Mouse (Mus musculus) cerebellum, adult 11-12 months (tissue): ENCODE results near the gene Milr1.
A peak's percentile ranks its signal among the peaks of the same experiment; 100 is the strongest.

ENCODE experiments used
- DNase-seq: peaks from one replicate; pipeline ENCODE4 v3.0.0; 2022

The Milr1 gene

DNA sequence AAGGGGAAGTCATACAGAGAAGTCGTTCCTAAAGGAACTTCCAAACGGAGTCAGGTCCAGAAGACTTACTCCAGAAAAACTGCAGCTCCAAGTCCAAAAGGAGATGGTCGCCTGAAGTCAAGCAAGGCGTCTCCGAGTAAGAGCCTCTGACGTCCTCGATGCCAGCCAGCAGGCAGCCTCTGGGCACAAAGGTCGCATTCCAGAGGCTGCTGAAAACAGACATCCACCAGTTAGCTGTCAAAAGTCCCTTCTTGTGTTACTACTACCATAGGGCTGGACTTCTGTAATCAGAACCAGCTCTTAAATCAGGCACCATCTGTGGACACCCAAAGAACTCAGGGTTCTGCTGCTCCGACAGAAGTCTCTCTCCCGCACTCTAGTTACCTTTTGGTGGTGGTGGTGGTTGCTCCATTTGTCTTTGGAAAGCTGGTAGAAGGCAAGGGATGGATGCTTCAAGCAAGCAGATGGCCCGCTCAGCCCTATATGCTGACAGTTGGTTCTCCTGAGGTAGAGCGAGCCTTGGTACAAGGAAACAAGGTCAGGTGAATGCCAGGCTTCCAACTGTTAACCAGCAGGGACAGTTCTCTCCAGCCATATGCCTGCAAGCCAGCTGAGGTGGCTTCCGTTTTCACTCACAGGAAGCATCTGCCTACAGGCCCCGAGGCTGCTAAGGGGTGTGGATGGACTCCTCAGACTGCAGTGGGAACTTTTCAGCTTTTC is 63.7 kb downstream of the Milr1 start:
- DNase-seq, result peak; percentile 97

DNA sequence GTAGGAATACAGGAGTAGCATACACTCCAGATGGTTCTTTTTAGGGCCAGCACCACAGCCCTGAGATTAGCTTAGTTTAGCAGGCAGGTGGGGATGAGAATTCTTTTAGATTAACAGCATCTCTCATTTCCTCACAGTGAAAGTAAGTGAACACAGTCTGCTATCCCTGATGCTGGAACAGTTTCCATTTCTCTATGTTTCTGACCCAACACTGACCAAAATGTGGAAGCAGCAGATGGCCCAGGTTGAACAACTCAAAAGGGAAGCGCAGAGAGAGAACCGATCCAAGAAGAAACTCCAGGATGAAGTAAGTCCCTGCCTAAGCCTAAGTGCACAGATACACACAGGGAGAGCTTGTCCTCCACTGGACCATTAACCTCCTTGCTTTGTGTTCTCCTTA is 64.3 kb downstream of the Milr1 start:
- peak; percentile 61 for DNase-seq

DNA sequence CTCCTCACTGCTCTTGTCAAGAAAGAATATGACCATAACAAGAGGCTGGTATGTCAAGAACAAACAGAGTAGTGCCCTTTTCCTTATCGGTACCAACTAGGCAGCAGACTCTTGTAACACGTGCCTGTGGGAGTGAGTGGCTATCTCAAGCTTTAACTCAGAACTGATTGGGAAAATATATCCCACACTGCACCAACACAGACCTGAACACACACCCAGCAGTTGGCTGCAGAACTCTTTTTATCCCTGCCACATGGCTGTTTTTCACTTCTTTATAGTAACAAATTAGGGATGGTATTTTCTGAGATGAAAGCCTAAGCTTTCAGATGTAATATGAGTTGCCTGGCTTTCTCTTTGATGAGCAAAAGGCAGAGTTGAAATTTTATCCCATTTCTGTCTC is 64.7 kb downstream of the Milr1 start:
- no peak for DNase-seq

DNA sequence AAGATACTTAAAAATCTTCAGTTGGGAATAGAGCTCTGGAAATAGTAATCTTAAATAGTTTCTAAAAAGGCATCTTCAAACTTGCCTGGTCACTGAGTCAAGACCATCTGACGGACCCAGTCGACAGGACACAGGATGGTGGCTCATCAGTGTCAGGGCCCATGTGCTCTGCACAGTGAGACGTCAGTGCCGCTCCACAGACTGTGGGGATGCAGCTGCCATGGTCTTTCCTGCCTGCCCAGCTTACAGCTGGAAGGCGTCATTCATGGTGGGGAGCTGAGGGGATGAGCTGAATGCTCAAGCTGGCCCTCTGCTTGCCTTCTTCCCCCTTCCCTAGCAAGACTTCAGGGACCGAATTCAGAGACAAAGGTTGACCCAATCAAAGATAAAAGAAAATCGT is 65.3 kb downstream of the Milr1 start:
- DNase-seq, result no peak

DNA sequence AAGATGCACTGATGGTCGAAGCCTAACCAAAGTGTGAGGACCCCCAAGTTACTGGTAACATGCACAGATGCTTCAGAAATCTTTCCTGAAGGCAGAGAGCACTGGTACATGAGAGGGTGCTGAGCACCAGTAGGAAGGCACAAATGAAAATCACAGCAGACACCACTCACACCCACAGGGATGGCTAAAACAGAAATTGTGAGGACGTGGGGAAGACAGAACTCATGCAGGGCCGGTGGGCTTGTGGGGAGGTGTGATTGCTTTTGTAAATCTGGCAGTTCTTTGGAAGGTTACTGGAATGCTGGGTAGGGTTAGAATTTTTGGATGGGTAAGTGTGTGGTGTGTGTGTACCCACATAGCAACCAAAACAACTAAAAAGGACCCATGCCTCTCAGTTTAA is 66.1 kb downstream of the Milr1 start:
- DNase-seq, result no peak

DNA sequence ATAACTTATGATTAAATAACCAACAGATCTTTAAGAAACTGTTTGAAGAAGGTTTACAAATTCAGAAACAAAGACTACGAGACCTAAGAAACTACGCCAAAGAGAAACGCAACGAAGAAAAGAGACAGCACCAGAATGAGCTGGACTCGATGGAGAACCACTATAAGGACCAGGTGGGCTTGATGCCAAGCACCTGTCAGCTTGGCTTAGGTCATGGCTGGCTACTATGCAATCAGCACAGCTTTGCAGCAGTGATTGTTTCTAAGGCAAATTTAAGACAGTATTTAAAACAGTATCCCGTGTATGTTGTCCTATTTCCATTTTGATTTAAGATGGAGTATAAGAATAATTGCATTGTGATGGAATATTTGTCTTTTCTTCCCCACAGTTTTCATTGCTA is 66.8 kb downstream of the Milr1 start:
- DNase-seq, result peak; percentile 85

DNA sequence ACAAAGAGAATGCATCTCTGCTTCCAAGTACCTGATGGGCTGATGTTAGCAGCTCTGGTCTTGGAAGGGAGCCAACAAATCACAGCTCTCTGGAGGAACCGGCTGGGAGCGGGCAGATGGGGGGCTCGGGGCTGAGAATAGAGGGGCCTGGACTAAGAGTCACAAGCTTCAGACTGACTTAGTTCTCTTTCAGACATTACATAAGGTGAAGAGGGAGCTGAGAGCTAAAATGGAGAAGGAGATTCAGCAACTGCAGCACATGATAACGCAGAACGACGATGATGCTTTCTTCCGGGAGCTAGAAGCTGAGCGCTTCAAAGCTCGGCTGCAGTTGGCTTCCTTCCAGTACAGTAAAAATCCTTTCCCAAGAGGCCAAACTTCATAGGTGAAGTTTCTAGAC is 67.3 kb downstream of the Milr1 start:
- DNase-seq, result no peak
